Mouse (Mus musculus) R1 (cell line): ENCODE measurements around the gene Eif2ak2.

Source experiments
- DNase-seq: peaks from one replicate; pipeline ENCODE4 v3.0.0-alpha.2; 2018; ENCODE audit warnings: low read depth, low spot score

Eif2ak2 gene

DNA sequence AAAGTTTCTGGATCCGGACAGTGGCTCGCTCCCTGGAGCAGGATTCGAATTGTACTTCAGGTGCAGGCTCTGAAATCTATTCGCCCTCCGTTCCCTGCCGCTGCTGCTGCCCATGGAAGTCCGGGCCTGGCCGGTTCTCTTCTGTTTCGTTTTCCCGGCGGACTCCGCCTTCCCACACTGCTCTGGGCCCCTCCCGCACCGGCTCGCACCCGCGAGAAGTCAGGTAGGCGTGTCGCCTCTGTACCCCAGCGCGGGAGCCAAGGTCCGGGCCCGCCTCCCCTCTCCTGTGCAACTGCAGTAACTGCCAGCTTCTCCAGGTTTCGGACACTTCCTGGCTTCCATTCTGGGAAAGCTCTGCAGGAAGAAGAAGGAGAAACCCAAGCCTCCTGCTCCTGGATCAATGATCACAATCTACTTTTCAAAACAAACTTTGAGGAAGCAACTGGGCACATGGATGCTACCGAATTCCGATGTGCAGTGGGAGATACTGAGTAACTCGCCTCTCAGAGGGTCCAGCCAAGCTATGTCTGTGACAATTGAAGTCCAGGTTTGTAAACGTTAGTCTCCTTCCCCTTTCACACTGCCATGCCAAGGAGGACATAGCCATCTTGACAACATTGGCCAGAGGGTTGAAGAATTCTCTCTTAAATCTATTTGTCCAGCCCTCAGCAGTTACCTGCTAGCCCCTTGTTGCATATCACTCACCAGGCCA is at the start of gene Eif2ak2:
Gene Eif2ak2, minus strand, starts transcription at position 173 of the 712 bp plus-strand sequence.
- DNase-seq: peak; percentile 89

DNA sequence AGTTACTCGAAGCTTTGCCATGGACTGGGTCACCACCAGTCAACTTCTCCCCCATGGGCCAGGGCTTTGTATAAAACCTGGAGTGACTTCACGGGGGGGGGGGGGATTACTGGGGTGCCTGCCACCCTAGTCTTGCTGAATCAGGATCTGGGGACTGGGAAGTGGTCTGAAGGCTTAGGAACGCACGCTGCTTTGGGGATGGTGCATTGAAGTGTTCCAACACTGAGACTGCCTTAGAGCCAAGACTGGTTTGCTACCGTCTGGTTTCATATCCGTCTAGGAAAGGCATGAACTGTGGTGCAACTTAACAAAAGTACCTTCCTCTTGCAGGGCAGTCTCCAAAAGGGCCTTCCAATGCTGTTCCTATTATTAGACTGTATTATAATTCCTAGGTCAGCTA is 35.3 kb upstream of the Eif2ak2 start:
- no peak for DNase-seq

DNA sequence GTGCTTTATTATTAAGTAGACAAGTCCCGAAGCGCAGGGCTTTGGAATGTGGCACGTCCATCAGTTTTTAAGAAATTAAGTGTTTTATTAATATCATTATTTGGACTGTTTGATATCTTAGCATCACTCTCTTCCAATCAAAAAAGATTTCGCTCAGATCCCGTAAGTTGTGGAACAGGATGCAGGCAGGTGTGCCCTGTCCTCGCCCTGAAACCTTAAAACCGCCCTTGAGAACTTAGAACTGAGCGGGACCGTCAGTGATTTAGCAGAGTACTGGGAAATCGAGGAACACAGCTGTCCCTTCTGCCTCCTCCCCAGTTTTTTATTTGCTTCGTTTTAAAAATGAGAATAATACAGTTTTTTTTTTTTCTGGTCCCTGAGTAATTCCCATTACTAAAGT is 34.5 kb upstream of the Eif2ak2 start:
- no peak for DNase-seq

DNA sequence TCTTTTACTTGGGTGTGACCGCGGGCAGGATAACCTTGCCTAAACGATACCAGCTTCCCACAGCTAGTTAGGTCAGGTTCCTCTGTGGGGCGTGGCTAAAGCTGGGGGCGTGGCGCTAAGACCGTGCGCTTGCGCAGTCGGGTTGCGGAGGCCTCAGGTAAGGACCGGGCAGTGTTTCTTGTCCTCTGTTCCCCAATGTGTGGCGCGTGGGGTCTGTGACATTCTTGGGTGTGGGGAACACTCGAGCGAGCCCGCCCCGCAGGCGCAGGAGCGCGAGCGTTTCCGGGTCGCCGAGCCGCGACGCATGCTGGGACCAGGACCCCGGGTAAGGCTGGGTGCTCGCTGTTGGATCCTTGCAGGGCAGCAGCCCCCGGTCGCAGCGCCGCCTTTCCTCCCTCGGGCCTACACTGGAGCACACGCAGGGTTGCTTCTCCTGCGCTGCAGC is 34.0 kb upstream of the Eif2ak2 start, which contains the start of gene Cebpzos:
Gene Cebpzos, plus strand, starts transcription at position 132 of the 445 bp plus-strand sequence.
- DNase-seq: peak; percentile 97

DNA sequence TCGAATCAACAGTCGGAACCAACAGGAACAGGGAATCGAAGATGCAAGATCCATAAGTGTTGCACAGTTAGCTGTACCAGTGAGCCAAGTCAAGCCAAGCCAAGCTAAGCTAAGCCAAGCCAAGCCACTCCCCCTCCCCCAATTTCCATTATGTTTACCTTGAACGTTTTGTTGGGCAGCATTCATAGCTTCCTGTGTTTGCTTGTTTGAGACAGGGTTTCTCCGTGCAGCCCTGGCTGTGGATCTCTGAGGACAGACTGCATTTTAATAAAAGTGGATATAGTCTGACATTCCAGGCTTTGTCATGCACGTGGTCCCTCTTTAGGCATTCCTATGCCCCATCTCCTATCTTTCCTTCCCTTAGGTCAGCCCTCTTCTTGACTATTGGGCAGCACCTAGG is 33.4 kb upstream of the Eif2ak2 start:
- peak; percentile 88 for DNase-seq

DNA sequence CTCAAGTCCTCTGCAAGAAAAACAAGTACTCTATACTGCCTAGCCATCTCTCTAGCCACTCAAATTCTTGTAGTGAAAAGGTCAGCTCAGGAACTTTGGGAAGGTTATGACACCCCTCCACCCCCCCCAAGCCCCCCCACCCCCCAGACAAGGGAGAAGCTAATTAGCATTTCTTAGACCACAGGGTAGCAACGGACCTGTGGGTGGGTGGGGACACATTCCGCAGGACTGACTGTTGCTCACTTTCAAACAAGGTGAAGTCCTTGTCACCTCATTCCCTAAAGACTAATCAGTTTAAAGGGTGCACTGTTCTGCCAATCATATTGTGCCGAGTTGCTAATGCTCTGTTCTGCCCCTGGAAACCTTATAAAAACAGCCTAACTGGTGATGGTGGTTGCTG is 31.5 kb upstream of the Eif2ak2 start:
- DNase-seq: peak; percentile 89

DNA sequence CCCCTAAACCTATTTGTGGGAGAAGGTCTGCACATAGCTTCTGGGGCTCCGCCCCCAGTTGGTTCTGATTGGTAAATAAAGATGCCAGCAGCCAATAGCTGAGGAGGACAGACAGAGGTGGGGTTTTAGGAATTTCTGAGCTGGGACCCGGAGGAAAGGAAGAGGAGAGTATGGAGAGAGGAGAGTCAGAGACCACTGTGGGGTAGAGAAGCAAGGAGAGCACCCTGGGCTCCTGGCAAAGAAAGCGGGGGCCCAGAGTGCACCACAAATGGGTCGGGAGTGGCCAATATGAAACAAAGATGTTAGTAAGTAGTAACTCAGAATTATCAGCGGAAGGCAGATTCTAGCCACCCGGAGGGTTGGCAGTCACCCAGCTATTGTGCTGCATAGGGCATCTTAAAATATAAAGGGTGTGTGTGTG is 30.5 kb upstream of the Eif2ak2 start:
- DNase-seq: peak; percentile 91

DNA sequence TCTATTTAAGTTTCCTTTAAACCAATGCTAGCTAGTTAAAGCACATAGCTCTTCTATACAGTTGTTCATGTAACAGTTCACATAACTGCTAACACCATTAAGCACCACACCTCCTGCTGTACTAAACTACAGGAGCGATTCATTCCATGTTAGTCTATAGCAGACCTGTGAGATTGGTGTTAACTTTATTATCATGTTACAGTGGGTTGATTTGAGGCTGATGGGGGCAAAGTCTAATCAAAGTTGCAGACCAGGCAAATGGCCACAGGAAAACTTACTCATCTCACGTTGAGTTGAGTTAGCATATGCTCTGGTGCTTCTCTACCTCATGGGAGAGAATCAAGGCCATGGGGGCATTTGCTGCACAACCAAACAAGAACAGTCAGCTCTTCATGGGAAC is 27.0 kb upstream of the Eif2ak2 start:
- no peak for DNase-seq

DNA sequence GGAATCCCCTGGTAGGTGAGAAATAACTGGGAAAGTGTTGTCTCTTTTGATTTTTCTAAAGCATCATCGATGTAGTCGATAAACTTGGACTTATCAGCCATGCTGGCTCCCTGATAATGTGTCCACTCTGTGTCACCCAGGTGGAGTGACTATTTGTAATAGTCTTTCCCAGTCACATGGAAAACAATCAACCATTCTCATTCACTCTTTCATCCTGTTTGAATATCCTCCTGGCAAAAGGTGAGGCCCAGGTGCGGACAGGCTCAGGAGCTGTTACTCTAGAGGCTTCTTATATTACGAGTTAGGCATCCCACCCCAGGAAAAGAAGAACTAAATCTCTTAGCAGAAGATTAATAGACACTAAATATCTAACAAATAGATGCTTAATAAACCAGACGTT is 24.5 kb upstream of the Eif2ak2 start, which contains the start of gene Sult6b1:
Gene Sult6b1, minus strand, starts transcription at position 101 of the 400 bp plus-strand sequence.
- no peak for DNase-seq

DNA sequence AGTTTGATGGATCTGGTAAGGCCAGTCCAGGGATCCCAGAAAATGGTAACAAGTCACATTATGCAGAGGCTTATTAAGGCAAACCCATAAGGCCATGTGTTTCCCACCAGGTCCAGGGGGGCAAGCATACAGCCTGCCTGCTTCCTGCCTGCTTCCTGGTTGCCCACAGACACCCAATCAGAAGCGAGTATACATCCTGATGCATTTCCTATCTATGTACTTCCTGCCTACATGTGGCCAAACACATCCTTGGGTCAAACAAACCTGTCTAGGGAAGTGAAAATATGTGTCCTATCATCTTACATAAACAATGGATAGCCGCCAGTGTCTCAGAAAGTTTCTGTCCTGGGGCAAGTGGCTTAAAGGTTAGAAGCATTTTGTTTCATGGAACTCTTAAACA is 20.8 kb upstream of the Eif2ak2 start:
- DNase-seq: no peak

DNA sequence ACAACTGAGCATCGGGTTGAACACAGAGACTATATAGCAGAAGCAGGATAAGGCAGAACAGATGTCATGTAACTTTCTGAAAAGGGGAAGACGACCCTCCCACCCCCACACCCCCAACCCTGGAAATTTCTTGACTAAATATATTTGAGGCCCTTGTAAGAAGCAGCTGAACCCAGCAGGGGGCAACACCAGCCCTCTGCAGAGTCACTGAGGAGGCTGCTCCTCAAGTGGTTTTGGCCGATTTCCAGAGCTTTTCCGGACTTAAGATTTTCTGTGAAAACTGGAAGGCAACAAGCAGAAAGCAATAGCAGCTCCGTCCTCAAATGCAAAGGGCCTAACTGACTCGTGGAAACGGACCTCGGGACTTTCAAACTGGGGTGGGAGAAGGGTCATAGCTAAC is 13.0 kb upstream of the Eif2ak2 start:
- DNase-seq: peak; percentile 83

DNA sequence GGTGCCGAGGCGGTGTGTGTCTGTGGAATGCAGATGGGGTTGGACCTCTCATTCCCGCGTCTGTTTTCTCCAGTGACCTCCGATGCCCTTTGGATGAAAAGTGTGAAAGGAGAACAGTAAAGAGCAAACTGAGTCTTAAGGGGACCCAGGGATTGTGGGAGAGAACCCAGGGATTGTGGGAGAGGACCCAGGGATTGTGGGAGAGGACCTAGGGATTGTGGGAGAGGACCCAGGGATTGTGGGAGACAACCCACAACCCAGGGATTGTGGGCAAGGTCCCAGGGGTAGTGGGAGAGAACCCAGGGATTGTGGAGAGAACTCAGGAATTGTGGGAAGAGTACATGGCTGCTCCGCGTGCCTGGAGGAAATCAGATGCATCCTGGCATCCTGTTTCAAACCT is 12.6 kb upstream of the Eif2ak2 start:
- peak; percentile 65 for DNase-seq

DNA sequence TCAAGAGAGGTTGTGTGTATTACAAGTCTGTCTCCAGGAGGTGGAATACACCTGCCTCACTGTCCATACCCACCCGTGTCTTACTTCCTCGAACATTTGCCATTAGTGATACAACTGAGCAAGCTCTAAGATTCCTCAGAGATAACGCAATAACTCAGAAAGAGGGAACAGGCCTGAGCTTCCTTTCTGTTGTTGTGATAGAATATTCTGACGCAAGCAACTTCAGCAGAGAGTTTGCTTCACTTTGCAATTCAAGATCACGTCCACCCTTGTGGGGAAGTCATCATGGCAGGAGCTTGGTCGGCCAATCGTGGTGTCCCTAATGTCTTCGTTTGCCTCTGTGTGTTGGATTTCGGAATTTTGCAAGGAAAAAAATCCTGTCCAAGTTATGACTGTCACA is 8.6 kb upstream of the Eif2ak2 start:
- no peak for DNase-seq

DNA sequence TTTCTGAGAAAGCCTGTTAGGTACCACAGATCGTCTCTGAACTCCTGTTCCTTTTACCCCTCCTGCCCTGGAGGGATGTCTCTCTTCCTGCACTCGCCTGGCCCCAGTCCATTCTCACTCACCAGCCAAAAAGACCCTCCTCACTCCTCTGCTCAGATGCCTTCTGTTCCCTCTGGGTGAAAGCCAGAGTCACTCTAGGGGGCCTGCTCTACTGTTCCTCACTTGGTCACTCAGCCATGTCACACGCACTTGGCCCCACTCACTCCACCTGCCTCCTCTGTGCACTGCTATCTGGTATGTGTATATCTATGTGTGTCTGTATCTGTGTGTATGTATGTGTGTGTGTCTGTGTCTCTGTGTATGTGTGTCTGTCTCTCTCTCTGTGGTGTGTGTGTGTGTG is 6.8 kb upstream of the Eif2ak2 start:
- no peak for DNase-seq

DNA sequence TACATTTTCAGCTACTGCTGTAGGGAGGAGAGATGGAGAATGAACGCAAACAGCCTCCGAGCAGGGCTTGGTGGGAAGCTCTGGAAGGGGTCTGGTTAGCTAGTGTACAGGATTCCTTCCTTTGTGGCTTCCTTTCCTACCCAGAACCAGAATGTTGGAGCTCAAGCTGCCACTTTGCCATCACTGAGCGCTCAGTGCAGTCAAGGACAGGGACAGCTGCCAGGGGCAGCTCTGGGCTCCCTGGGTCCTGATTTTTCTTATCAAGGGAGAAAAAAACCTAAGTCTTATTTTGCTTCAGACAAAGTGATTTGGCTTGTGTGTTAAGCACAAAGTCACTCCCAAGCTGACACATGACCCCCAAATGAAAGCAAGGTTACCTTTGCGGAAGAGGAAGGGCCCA is 6.2 kb upstream of the Eif2ak2 start:
- DNase-seq: no peak

DNA sequence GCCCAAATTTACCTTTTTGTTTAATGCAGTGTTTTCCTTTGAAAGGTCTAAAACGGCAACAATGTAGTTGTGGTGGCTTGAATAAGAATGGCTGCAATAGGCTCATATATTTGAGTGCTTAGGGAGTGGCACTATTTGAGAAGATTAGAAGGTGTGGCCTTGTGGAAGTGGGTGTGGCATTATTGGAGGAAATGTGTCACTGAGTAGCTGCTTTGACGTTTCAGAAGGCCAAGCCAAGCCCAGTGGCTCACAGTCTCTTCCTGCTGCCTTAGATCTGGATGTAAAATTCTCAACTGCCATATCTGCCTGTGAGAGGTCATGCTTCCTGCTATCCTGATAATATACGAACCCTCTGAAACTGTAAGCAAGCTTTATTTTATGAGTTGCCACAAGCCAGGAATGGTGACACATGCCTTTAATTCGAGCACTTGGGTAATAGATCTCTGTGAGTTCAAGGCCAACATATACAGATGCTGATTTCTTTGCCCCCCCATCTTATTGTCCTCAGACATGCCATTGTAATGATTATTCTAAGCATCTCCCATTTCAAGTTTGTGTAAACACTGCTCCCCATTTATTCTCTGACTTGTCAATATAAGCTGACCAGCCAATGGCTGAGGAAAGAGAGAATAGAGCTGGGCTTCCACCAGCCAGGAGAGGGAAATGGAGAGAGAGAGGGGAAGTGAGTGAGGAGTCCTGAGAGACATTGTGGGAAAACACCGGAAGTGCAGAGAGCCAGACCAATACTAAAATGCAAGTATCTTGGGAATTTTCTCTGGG is 3.1 kb upstream of the Eif2ak2 start:
- DNase-seq: peak; percentile 96

DNA sequence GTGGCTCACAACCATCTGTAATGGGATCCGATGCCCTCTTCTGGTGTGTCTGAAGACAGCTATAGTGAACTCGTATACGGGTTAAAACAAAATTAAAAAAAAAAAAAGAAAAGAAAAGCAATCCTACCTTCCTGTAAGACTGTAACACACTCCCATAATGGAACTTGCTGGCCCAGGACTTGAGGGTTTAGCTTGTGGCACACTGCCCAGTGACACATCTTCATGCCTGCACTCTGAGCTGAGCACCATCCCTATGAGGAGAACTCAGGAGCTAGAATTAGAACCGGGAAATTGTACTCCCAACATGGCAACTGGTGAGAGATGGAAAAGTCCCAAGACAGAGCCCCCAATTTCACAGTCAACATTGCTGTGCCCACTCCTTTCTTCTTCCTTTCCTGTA is 918 bp upstream of the Eif2ak2 start:
- DNase-seq: no peak

DNA sequence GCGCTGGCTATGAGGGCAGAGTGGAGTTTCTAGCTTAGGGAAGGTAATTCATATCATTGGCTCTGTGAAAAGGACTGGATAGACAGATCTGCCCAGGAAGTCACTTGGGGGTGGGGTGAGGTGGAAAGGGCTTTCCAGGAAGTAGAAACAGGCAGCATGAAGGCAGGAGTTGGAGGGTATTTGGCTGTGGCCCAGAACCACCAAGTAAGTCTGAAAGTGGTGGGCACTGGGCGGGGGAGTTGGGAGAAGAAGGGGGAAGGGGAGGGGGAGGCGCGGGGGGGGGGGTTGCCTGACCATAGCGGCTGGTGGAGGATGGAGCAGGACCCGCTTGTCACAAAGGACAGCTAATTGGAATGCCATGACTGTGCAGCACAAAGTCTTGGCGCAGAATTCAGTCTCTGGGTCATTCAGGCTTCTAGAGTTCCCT is 482 bp downstream of the Eif2ak2 start:
- peak; percentile 25 for DNase-seq

DNA sequence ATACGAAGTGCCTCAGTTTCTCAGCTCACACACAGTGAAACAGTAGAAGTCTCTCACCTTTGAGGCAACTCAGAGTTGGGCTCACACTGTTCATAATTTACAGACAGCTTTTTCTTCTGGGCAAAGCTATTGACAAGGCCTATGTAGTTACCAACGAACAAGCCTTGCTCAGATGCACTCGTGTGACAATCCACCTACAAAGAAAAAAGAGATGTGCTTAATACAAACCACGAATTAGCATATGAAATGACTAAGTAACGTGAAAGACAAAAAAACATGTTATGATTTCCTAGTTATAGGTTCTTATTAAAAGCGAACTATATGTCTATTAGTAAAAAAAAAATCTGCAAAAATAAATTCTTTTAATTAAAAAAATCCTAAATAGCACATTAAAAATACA is 8.5 kb downstream of the Eif2ak2 start:
- DNase-seq: no peak

DNA sequence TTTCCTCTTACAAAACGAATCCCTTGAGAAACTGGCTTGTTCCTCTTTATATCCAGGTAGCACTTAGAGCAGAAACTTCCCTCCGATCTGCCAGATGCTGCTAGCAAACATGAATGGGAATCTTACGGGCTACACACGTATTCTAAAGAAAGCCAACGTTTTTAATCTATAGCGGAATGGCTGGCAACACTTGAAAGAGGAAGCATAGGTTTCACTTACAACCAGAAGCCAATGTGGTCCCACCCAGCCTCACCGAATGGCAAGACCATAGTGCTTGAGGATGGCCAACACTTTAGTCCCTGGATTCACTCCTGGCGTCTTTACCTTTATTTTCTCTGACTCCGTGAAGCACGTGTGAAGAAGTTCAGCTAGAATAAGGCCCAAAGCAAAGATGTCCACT is 26.1 kb downstream of the Eif2ak2 start:
- DNase-seq: no peak

DNA sequence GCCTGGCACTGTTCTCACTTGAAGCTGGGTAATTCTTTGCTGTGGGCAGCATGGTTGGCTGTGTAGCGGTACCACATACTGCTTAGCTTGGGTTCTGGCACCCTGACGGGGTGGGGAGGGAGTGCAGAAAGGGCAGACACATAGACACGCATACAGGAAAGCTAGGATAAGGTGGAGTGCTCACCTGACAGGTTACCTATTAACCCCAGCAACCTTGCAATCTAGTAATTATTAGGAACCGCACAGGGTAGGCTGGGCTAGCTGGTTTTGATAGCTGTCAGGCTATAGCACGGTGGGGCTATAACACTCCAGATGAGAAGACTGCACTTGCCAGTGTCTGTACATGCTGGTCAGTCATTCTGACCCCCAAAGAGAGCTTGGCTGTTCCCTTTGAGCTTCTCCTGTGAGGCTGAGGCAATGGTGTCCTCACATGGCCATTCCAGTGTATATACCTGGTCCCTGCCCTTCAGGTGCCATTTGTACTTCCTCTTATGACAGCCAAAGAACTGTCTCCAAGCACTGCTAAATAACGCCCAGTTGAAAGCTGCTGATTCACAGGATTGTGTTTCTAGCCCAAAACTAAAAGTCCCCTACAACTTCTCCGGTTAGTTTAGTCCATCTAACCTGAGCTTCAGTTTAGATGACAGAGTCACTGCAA is 40.0 kb downstream of the Eif2ak2 start:
- DNase-seq: no peak

DNA sequence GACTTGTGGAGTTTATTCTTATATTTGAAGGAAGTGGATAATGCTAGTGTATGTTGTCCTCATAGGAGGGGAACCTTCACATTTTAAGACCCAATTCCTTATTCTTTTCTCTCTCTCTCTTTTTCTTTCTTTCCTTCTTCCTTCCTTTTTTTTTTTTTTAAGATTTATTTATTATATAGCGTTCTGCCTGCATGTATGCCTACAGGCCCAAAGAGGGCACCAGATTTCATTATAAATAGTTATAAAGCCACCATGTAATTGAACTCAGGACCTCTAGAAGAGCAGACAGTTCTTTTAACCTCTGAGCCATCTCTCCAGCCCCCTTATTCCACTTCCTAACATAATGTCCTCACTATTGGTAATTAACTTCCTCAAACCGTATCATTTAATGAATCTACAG is 46.3 kb downstream of the Eif2ak2 start:
- DNase-seq: no peak
